Comparison of ENCODE assay signal across 10 mouse cellular contexts in genomic region chr8:108537686-108538551, GRCm38 (mm10).
DNase-seq lines count a peak whose midpoint lies in the region; ATAC-seq lines count a peak whose summit lies in the region.
"Had no signal": no experiment of that assay in that cellular context is flagged by ENCODE, and none has a peak within 500 bp of the region (broad histone marks: within the 10 kb centered on the region; RNA-seq: fewer than 3 reads in every experiment).

No protein-coding gene starts in this region.

- H3K27ac ChIP-seq in lung, embryonic 16.5 days (ENCODE audit: low read length) = no peak overlapping the region

- no peaks in the 10 kb centered on the region for H3K9me3 ChIP-seq in lung, embryonic 16.5 days (ENCODE audit: control insufficient read depth, low read length)

- H3K9ac ChIP-seq in lung, embryonic 16.5 days (ENCODE audit: low read length) = no peak overlapping the region

- no peaks in the 10 kb centered on the region for H3K36me3 ChIP-seq in lung, embryonic 16.5 days (ENCODE audit: control insufficient read depth, insufficient read depth, low read length)

- no peak for ATAC-seq in lung, embryonic 16.5 days (ENCODE audit: low read depth)
- no peak for ATAC-seq in megakaryocyte-erythroid progenitor cell, adult 5-6 weeks (replicated peaks; ENCODE audit: low FRiP score, low TSS enrichment, poor library complexity, severe bottlenecking)
- ATAC-seq: Patski had no signal

- peak overlapping the region; percentile 26 for H3K4me2 ChIP-seq in lung, embryonic 16.5 days (ENCODE audit: low read depth, low read length)

- peak; percentile 58 to 63 for DNase-seq in cerebellum, postnatal 10 days
- DNase-seq in cerebellum, adult 11 months = no peak
- DNase-seq in lung, postnatal 14 days = no peak
- DNase-seq in left cerebral cortex, postnatal 10 days (ENCODE audit: extremely low spot score in 1 of 2, low spot score in 2 of 2) = peak; percentile 33 to 59
- DNase-seq in right cerebral cortex, postnatal 10 days (ENCODE audit: low spot score in 2 of 2) = peak; percentile 73 to 80
- DNase-seq in adrenal gland, postnatal 25 days = no peak
- DNase-seq: heart, postnatal 36 days had no signal

- H3K4me1 ChIP-seq in lung, embryonic 16.5 days (replicated peaks; ENCODE audit: control insufficient read depth, insufficient read depth, low read length) = no peaks in the 10 kb centered on the region

- H3K27me3 ChIP-seq in lung, embryonic 16.5 days (ENCODE audit: control insufficient read depth, insufficient read depth, low read depth, low read length) = no peaks in the 10 kb centered on the region

- 69% methylated on average over 25 of the region's 25 CpGs for WGBS in lung, embryonic 16.5 days

- no peak overlapping the region for H3K4me3 ChIP-seq in lung, embryonic 16.5 days (ENCODE audit: low read length)

- intact Hi-C loops in left cerebral cortex, postnatal 10 days (cut with DNase I) = no loop called here

Comparison
In these comparisons a context has a peak if more than half of its experiments do, and no peak if none do; other contexts are left out.
1. DNase-seq: peak in cerebellum, postnatal 10 days (2 of 2), left cerebral cortex, postnatal 10 days (2 of 2) and right cerebral cortex, postnatal 10 days (2 of 2); none in cerebellum, adult 11 months (single experiment), lung, postnatal 14 days (single experiment) and adrenal gland, postnatal 25 days (single experiment).